Mouse (Mus musculus): ENCODE results near the gene Kdm6b. TPM values are rescaled to one million over a fixed set of nuclear protein-coding genes. Genes with fewer than 3 reads are reported as not detected.
"Not testable (repeated sequence)": the region's sequence is repeated elsewhere in the genome, so short reads cannot be mapped to it uniquely, and the experiment has no call there.

Gene Kdm6b
- polyA plus RNA-seq, 1 experiment from 2014 or later: 45.3 TPM

DNA sequence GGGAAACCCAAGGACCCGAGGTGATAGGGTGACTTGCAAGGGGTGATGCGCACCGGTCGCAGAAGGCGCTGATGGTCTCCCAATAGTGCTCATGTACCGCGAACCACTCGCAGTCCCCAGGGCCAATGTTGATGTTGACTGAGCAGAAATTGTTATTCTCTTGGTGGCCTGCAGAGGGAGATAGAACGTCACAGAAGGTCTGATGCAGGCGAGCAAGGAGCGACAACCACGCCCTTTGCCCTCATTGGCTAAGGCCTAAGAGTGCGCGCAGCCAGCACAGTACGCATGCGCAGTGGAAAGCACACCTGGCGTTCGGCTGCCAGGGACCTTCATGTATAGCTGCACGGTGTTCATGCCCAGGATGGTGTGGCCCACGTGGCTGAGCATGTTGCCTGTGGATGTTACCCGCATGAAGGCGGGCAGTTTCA is 12.3 kb downstream of the Kdm6b start:
- ATAC-seq (replicated peaks): peak; percentile 70
- 19% methylated on average over 22 of the region's 22 CpGs for whole genome bisulfite sequencing
- Histone ChIP-seq H3K4me2 (no peak overlapping the region), H3K27me3 (replicated peaks) (0 out of 2 replicates have a peak, but pooled peaks cover 6% of the 10 kb centered on the region), H3K9ac (no peak overlapping the region), H3K4me3 (no peak overlapping the region), H3K9me3 (no peaks in the 10 kb centered on the region), H3K36me3 (replicated peaks) (peaks cover 61% of the 10 kb centered on the region), H3K27ac (0 out of 2 replicates have a peak overlapping the region, but pooled peaks have one; percentile 2), H3K4me1 (peaks cover 13% of the 10 kb centered on the region)

DNA sequence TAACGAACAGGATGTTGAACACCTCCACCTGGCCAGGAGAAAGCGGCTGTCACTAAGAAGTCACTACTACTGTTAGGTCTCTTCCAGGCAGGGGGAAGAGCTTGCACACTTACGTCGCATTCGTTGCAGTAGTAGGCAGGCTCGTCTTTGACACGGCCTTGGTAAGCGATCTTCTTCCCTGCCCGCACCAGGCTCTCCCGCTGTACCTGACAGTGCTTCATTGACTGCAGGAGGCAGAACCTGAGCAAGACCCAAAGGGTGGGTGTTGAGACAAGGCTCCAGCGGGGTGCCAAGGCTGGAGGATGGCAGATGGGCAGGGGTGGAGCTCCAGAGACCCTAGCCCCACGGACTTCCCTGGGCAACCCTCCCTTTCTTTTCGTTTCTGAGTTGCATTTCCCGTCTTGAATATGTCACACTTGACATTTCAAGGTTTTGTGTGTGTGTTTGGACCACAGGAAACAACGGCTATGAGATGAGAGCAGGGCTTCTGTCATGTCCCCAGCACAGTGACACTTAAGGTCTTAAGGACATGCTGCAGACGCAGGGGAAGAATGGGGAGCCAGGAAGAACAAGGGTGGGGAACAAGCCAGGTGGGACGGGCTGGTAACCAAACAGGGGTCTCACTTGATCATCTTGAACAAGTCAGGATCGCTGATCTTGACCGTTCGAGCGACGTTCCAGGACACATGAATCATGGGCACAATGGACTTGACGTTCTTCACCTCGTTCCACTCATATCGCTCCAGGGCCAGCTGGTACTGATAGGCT is 13.2 kb downstream of the Kdm6b start:
- Histone ChIP-seq H3K27me3 (replicated peaks) (0 out of 2 replicates have a peak, but pooled peaks cover 6% of the 10 kb centered on the region), H3K4me3 (no peak overlapping the region), H3K9ac (no peak overlapping the region), H3K4me1 (peaks cover 16% of the 10 kb centered on the region), H3K9me3 (no peaks in the 10 kb centered on the region), H3K27ac (no peak overlapping the region), H3K36me3 (replicated peaks) (peaks cover 51% of the 10 kb centered on the region), H3K4me2 (no peak overlapping the region)
- WGBS: 79% methylated on average over 25 of the region's 25 CpGs
- ATAC-seq (replicated peaks): no peak

DNA sequence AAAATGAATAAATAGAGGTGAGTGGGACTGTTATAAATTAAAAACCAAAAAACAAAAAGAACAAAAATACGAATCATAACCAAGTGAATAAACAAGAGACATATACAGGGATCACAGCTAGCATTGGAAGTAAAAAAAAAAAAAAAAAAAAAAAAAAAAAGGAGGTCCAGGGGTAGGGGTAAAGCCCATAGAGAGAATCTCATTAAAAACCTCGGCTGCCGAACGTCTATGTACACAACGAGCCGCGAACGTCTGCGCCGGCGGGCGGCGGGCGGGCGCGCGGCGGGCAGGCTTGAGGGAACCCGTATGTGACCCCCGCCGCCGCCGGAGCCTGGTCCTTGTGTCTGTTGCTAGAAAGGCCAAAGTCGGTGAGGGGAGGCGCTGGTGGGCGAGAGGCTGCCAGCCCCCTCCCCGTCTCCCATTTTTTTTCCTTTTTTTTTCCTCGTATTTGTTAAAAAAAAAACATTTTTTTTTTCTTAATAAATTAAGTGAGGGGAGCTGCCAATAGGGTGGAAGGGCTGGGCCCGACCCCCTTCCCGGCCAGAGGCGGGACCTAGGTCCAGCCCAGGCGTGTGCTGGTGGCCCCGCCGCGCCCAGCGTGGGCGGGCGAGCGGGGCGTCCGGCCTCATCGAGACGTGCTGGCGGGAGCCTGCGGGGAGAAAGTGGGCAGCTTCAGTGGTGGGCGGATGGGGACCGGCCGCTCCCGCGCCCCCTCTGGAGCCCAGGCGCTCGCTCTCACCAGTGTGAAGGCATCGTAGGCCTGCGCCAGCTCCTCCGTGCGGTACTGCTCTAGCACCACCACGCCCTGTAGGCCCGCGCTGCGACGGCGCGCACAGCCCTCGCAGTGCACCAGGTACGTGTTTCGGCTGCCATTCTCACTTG is 14.0 kb downstream of the Kdm6b start:
- Histone ChIP-seq H3K4me2 (no peak overlapping the region), H3K4me3 (no peak overlapping the region), H3K9me3 (no peaks in the 10 kb centered on the region), H3K9ac (no peak overlapping the region), H3K4me1 (peaks cover 17% of the 10 kb centered on the region), H3K27ac (no peak overlapping the region), H3K27me3 (replicated peaks) (0 out of 2 replicates have a peak, but pooled peaks cover 6% of the 10 kb centered on the region), H3K36me3 (replicated peaks) (peaks cover 45% of the 10 kb centered on the region)
- WGBS: 21% methylated on average over 58 of the region's 66 CpGs
- no peak for ATAC-seq (replicated peaks)

DNA sequence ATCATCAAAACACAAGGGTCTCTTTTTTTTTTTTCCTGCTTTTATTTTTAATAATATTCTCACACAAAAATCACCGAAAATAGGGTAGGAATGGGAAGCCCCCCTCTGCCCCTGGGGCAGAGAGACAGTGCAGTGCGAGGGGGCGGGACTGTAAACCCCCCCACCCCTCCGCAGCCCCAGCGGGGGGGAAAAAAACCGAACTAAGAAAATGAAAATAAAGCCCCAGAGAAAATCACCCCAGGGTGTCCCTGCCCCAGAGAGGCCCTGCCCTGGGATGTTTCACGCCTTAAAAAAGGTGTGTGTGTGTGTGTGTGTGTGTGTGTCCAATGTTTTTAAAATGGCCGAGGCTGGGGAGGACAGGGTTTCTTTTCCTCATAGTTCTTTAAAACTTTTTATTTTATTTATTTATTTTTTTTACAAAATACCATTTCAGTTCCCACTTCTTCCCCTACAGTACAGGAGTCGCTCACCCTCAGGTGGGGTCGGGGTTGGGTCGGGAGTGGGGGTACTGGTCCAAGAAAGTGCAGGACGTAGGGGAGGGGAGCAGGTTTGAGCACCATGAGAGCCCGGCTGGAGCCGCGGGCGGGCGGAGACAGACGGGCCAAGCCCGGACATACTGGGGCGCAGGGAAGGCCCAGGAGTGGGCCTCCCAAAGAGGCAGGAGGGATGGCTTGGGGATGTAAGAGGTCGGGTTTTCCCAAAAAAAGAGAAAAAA is 14.8 kb downstream of the Kdm6b start:
- H3K4me1 ChIP-seq: peaks cover 23% of the 10 kb centered on the region
- H3K4me3 ChIP-seq: no peak overlapping the region
- no peak overlapping the region for H3K9ac ChIP-seq
- peaks cover 37% of the 10 kb centered on the region for H3K36me3 ChIP-seq (replicated peaks)
- 18% methylated on average over 21 of the region's 21 CpGs for WGBS
- no peak overlapping the region for H3K27ac ChIP-seq
- 0 out of 2 replicates have a peak, but pooled peaks cover 6% of the 10 kb centered on the region for H3K27me3 ChIP-seq (replicated peaks)
- no peak for ATAC-seq (replicated peaks)
- H3K9me3 ChIP-seq: no peaks in the 10 kb centered on the region
- no peak overlapping the region for H3K4me2 ChIP-seq

DNA sequence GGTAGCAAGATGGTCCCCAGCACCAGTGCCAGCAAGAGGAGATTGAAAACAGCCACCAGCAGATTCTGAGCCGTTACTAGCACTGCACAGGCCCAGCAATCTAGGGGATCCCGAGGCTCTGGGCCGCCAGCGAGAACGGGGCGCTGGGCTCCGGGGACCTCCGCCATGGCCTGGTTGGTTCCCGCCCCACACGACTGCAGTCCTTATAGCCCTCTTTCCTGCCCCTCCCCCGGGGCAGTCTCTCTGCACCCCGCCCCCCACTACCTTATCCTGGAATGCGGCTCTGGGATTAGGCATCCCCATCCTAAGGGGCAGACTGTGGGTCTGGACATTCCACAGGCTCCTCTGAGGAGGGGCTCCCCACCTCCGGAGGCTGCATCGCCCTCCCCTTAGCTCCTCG is 15.4 kb downstream of the Kdm6b start, which contains the start of gene Tmem88:
Gene Tmem88 (minus strand): TSS at position 176 of the 400 bp plus-strand sequence.
- no peak within 1 kb of the TSS for H3K27ac ChIP-seq

DNA sequence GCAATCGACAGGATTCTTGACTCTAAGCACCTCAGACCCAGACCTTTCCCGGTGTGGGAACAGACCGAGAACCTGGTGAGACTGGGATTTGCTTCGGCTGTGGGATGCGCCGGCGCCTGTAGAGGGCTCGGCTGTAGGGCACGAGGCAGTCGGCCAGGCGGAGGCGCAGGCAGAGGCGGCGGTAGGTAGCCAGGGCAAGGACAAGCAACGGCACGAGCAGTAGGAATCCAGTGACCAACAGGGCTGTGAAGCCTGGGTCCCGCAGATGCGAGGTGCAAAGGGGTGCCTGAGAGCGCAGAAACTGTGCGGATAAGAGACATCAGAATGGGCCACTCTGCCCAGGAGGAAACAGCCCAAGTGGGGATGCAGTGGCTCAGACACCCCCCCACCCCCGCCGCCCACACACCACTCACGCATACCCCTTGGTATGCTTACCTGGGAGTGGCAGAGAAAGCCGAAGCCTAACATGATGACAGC is 15.9 kb downstream of the Kdm6b start:
- H3K27me3 ChIP-seq (replicated peaks): 0 out of 2 replicates have a peak, but pooled peaks cover 6% of the 10 kb centered on the region
- ATAC-seq (replicated peaks): no peak
- no peak overlapping the region for H3K27ac ChIP-seq
- peaks cover 23% of the 10 kb centered on the region for H3K4me1 ChIP-seq
- peaks cover 28% of the 10 kb centered on the region for H3K36me3 ChIP-seq (replicated peaks)
- H3K9ac ChIP-seq: no peak overlapping the region
- H3K4me2 ChIP-seq: peak overlapping the region; percentile 27
- H3K9me3 ChIP-seq: no peaks in the 10 kb centered on the region
- WGBS: 9% methylated on average over 24 of the region's 24 CpGs
- H3K4me3 ChIP-seq: peak overlapping the region; percentile 2; the same call in 1 of the 2 replicates

More for the DNA sequence above, 15.4 kb downstream of the Kdm6b start, which contains the start of gene Tmem88:
- Histone ChIP-seq H3K36me3 (replicated peaks) (peaks cover 32% of the 10 kb centered on the region), H3K4me3 (peak within 1 kb of the TSS; percentile 2), H3K4me2 (peak within 1 kb of the TSS; percentile 27), H3K27me3 (replicated peaks) (0 out of 2 replicates have a peak, but pooled peaks cover 6% of the 10 kb centered on the region), H3K4me1 (peaks cover 23% of the 10 kb centered on the region), H3K9me3 (no peaks in the 10 kb centered on the region), H3K9ac (no peak within 1 kb of the TSS)
- no peak for ATAC-seq (replicated peaks)
- 4% methylated on average over 16 of the region's 16 CpGs for WGBS

DNA sequence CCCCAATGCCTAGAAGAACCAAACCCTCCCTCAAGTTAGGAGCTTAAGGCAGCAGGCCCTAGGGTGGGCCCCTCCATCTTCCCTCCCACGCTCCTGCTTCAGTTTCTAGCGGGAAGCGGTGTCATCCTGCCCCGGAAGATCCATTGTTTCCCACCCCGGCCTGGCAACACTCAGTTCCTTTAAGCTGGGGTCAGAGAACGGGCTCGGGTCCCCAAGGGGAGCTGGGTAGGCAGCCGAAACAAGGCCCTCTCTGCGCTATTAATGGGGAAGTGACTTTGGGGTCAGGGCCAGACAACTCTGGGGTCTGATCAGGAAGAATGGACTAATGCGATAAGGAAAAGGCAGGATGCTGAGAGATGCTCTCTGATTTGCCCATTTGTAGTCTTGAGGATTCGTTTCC is 16.7 kb downstream of the Kdm6b start:
- 0 out of 2 replicates have a peak, but pooled peaks cover 6% of the 10 kb centered on the region for H3K27me3 ChIP-seq (replicated peaks)
- peak overlapping the region; percentile 64 for H3K4me3 ChIP-seq
- peak overlapping the region; percentile 63 for H3K4me2 ChIP-seq
- H3K27ac ChIP-seq: 0 out of 2 replicates have a peak overlapping the region, but pooled peaks have one; percentile 13
- peak overlapping the region; percentile 20; the same call in 1 of the 2 replicates for H3K9ac ChIP-seq
- ATAC-seq (replicated peaks): no peak
- H3K9me3 ChIP-seq: no peaks in the 10 kb centered on the region
- peaks cover 23% of the 10 kb centered on the region for H3K4me1 ChIP-seq
- H3K36me3 ChIP-seq (replicated peaks): peaks cover 20% of the 10 kb centered on the region
- WGBS: 23% methylated on average over 11 of the region's 11 CpGs

DNA sequence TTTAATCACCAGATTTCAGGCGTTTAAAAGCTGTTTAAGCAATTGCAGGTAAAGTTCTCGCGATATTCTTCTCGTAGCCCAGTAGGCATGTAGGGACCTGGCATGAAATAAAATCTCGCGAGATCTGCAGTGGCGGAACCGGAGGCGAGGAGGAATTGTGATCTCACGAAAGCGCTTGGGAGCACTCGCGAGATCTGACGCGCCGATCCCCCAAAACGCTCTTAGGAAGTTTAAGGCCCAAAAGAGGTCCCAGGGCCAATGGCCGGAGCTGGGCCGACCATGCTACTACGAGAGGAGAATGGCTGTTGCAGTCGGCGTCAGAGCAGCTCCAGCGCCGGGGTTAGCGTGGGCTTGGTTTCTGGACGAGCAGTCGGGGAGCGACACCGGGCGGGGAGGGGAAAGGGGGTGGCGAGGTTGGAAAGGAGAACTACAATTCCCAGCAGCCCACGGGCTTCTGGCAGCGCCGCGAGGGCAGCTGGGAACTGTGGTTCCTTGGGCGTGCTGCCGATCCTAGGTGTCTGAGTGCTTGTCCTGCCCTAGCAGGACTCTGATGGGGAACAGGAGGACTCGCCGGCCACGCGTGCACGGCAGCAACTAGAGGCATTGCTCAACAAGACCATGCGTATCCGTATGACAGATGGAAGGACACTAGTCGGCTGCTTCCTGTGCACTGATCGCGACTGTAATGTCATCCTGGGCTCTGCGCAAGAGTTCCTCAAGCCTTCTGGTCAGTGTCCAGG is 17.7 kb downstream of the Kdm6b start:
- H3K4me2 ChIP-seq: peak overlapping the region; percentile 63
- peak overlapping the region; percentile 97 for H3K27ac ChIP-seq
- peaks cover 20% of the 10 kb centered on the region for H3K4me1 ChIP-seq
- H3K4me3 ChIP-seq: peak overlapping the region; percentile 64
- under 1% methylated on average over 48 of the region's 48 CpGs for WGBS
- ATAC-seq (replicated peaks): peak; percentile 91
- H3K27me3 ChIP-seq (replicated peaks): 0 out of 2 replicates have a peak, but pooled peaks cover 6% of the 10 kb centered on the region
- H3K36me3 ChIP-seq (replicated peaks): peaks cover 12% of the 10 kb centered on the region
- no peaks in the 10 kb centered on the region for H3K9me3 ChIP-seq
- peak overlapping the region; percentile 73 for H3K9ac ChIP-seq

DNA sequence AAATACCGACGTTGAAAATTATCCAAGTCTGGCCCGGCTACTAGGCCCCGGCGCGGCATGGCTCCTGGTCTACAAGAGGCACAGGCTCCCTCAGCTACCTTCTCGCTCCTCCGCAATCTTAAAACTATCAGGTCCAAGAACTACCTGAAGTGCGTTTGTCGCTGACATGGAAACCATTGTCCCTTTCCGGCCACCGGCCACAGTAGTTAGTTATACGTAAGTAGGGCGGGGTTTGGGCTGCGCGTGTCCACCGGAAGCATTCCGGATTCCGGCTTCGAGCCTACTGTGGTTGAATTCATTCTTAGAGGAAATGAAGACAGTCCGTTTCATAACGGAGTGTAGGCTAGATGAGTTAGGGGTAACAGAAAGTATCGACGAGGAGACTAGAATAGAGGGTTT is 18.2 kb downstream of the Kdm6b start, which contains the start of the genes Naa38 and Cyb5d1:
Gene Naa38 (plus strand): TSS at position 253 of the 399 bp plus-strand sequence.
Gene Cyb5d1 (minus strand): TSS at position 397 of the 399 bp plus-strand sequence.
- H3K27me3 ChIP-seq (replicated peaks); H3K9me3 ChIP-seq; H3K36me3 ChIP-seq (replicated peaks): not testable (repeated sequence)
- H3K4me1 ChIP-seq: peaks cover 20% of the 10 kb centered on the region
- H3K27ac ChIP-seq: peak within 1 kb of the TSS; percentile 97
- H3K9ac ChIP-seq: peak within 1 kb of the TSS; percentile 73
- H3K4me3 ChIP-seq: peak within 1 kb of the TSS; percentile 64
- WGBS: under 1% methylated on average over 24 of the region's 24 CpGs
- H3K4me2 ChIP-seq: peak within 1 kb of the TSS; percentile 63
- ATAC-seq (replicated peaks): peak; percentile 84

DNA sequence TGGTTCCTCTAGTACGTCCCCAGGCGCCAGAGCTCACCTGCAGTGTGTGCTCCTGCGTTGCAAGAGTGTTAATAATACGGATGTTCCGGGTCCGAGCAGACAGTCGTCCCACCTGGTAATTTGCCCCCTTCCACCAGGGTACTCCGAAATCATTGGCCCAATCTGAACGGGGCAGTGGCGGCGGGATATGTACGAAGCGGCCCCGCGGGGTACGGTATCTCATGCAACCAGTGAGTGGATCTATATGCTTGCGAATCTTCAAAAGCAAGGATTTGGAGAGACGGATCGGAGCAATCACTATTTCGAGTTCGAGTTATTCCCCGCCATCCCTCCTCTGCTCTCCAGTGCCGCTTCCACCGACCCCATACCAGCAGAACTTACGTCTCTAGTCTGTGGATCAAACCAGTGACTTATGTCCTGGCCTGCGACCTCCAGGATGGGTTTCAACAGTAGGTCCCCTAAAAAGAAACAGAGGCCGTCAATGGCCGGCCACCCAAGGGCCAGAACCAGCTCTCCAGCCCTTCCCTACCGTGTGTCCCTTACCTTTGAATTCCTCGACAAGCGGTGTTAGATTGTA is 18.8 kb downstream of the Kdm6b start:
- WGBS: 3% methylated on average over 31 of the region's 31 CpGs
- peaks cover 22% of the 10 kb centered on the region for H3K4me1 ChIP-seq
- ATAC-seq (replicated peaks); H3K9me3 ChIP-seq; H3K27me3 ChIP-seq (replicated peaks); H3K36me3 ChIP-seq (replicated peaks): not testable (repeated sequence)
- peak overlapping the region; percentile 64 for H3K4me3 ChIP-seq
- peak overlapping the region; percentile 73 for H3K9ac ChIP-seq
- peak overlapping the region; percentile 97 for H3K27ac ChIP-seq
- peak overlapping the region; percentile 63 for H3K4me2 ChIP-seq

Data from midbrain, embryonic 15.5 days (tissue).